Mouse (Mus musculus) heart, embryonic 13.5 days (tissue): ENCODE results near the gene Gtf3c2. TPM values are rescaled to one million over a fixed set of nuclear protein-coding genes. Genes with fewer than 3 reads are reported as not detected.
A peak's percentile ranks its signal among the peaks of the same experiment; 100 is the strongest.

ENCODE experiments used
- ATAC-seq: fragments of 200-750 bp; cut with Nextera tagmentation; 2 replicates; pipeline ENCODE4 v1.8.0; 2017; ENCODE audit warnings: moderate TSS enrichment; ENCODE audit not compliant: insufficient number of reproducible peaks, low FRiP score, low TSS enrichment; ENCODE audit errors: extremely low read depth
- H3K27ac ChIP-seq: fragments of 300-500 bp; sonication (generic); replicated peaks from 2 replicates; pipeline ENCODE4 v1.5.1; 2015; ENCODE audit warnings: moderate library complexity, mild to moderate bottlenecking, inconsistent platforms
- H3K27me3 ChIP-seq: fragments of 300-500 bp; sonication (generic); replicated peaks from 2 replicates; pipeline ENCODE4 v1.6.1; 2015; ENCODE audit warnings: mild to moderate bottlenecking, inconsistent platforms
- H3K36me3 ChIP-seq: fragments of 300-500 bp; sonication (generic); 2 replicates; pipeline ENCODE4 v1.6.1; 2015; ENCODE audit warnings: mild to moderate bottlenecking, inconsistent platforms
- H3K4me1 ChIP-seq: fragments of 300-500 bp; sonication (generic); 2 replicates; pipeline ENCODE4 v1.6.1; 2015; ENCODE audit warnings: inconsistent platforms
- H3K4me2 ChIP-seq: fragments of 300-500 bp; sonication (generic); 2 replicates; pipeline ENCODE4 v1.6.1; 2015; ENCODE audit warnings: inconsistent platforms, mild to moderate bottlenecking, moderate library complexity
- H3K4me3 ChIP-seq: fragments of 300-500 bp; sonication (generic); 2 replicates; pipeline ENCODE4 v1.5.1; 2015; ENCODE audit warnings: moderate library complexity, mild to moderate bottlenecking, inconsistent platforms
- H3K9ac ChIP-seq: fragments of 300-500 bp; sonication (generic); 2 replicates; pipeline ENCODE4 v1.6.1; 2015; ENCODE audit warnings: inconsistent platforms, mild to moderate bottlenecking, moderate library complexity
- H3K9me3 ChIP-seq: fragments of 300-500 bp; sonication (generic); 2 replicates; pipeline ENCODE4 v1.6.1; 2016; ENCODE audit warnings: inconsistent platforms
- WGBS: fragments of 180-500 bp; shearing (Covaris S2); methylation state at CpG from one replicate; pipeline ENCODE4 v1.1.7; 2015; ENCODE audit warnings: mixed read lengths; 5-methylcytosine and 5-hydroxymethylcytosine counted together
- polyA plus RNA-seq: library from polyadenylated mRNA; unstranded; fragments of >200 nt; fragmentation: Nextera tagmentation; extraction: Ambion mirVana; gene quantifications from 2 replicates; pipeline ENCODE4 v1.2.1, GENCODE M21; 2015

Gtf3c2 gene
- polyA plus RNA-seq, 1 experiment from 2014 or later = 45.3 TPM

DNA sequence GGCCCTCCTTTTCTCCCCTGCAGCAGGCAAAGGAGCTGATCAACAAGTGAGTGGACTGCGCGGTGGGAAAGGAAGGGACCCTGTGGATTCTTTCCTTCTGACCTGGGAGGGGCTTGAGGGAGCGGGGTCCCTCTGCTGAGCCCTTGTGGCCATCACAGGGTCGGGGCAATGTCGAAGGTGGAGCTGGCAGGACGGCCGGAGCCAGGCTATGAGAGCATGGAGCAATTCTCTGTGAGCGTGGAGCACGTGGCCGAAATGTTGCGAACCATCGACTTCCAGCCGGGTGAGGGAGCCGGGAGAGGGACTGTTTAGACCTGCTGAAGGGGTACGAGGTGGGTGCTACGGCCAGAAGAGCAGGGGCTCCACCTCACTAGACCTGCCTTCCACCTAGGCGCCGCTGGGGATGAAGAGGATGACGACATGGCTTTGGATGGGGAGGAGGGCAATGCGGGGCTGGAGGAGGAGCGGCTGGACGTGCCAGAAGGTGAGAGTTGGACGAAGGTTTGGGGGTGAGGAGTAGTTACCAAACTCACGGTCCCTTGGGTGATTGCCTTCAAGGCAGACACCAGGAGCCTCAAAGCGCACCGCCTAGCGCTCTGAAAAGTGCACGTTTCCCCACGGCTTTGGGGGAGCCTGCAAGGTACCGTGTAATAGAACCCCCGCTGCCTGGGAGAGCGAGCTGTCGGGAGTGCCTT is 43.1 kb downstream of the Gtf3c2 start:
- Histone ChIP-seq H3K27me3 (peaks cover 82% of the 10 kb centered on the region), H3K4me3 (peak overlapping the region; percentile 45), H3K9ac (no peak overlapping the region), H3K4me1 (peaks cover 28% of the 10 kb centered on the region), H3K4me2 (peak overlapping the region; percentile 69), H3K27ac (no peak overlapping the region), H3K36me3 (peaks cover 10% of the 10 kb centered on the region), H3K9me3 (no peaks in the 10 kb centered on the region)
- ATAC-seq = no peak
- WGBS = 3% methylated on average over 33 of the region's 33 CpGs

DNA sequence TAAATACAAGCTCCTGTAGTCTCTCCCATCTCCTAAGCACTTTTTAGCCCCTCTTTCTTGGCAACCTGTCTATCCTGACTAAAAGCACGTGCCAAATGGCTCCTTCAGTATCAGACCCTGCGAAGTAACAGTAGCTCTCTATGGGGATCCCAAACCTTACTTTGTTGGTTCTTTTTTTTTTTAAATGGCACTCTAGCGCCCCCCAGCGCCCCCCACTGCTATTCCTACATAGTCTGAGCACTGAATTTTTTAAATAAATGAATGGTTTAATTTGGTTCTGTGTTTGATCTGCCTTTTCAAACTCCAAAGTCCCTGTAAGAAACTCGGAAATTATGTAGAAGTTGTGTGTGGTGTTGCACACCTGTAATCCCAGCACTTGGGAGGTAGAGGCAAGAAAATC is 53.9 kb downstream of the Gtf3c2 start:
- Histone ChIP-seq H3K27ac (no peak overlapping the region), H3K4me1 (no peaks in the 10 kb centered on the region), H3K36me3 (0 out of 2 replicates have a peak, but pooled peaks cover 1% of the 10 kb centered on the region), H3K4me3 (no peak overlapping the region), H3K9me3 (no peaks in the 10 kb centered on the region), H3K4me2 (no peak overlapping the region), H3K27me3 (peaks cover 4% of the 10 kb centered on the region), H3K9ac (no peak overlapping the region)
- 32% methylated on average over 5 of the region's 5 CpGs for WGBS
- ATAC-seq = no peak

DNA sequence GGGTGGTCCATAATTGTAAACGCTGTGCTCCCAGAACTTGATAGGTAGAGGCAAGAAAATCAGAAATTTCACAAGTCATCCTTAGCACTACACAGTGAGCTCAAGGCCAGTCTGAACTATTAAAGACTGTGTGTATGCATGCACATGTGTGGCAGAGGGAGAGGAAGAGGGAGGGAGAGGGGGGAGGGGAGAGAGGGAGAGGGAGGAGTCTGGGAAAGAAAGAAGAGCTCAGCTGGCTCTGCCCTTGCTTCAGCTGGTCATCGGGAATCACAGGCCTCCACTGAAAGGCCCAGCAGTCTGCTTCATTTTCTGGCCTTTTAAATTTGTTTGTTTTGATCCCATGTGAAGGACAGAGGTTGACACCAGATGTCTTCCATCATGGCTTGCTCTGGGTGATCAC is 56.5 kb downstream of the Gtf3c2 start:
- WGBS = 46% methylated on average over 2 of the region's 2 CpGs
- no peaks in the 10 kb centered on the region for H3K9me3 ChIP-seq
- ATAC-seq = no peak
- H3K4me2 ChIP-seq = no peak overlapping the region
- no peak overlapping the region for H3K27ac ChIP-seq
- H3K9ac ChIP-seq = no peak overlapping the region
- 0 out of 2 replicates have a peak, but pooled peaks cover 2% of the 10 kb centered on the region for H3K27me3 ChIP-seq
- no peak overlapping the region for H3K4me3 ChIP-seq
- no peaks in the 10 kb centered on the region for H3K4me1 ChIP-seq
- no peaks in the 10 kb centered on the region for H3K36me3 ChIP-seq

- no peak for ATAC-seq
- Histone ChIP-seq H3K9me3 (no peaks in the 10 kb centered on the region), H3K27ac (no peak overlapping the region), H3K4me3 (no peak overlapping the region), H3K4me1 (peaks cover 6% of the 10 kb centered on the region; the same call in 1 of the 2 replicates), H3K27me3 (peaks cover 4% of the 10 kb centered on the region; the same call in 1 of the 2 replicates), H3K9ac (no peak overlapping the region), H3K36me3 (no peaks in the 10 kb centered on the region), H3K4me2 (no peak overlapping the region)
- 73% methylated on average over 8 of the region's 8 CpGs for WGBS
Observed at GRCm38 (mm10) chr5:31121111-31121510, 58.8 kb downstream of the Gtf3c2 start.

DNA sequence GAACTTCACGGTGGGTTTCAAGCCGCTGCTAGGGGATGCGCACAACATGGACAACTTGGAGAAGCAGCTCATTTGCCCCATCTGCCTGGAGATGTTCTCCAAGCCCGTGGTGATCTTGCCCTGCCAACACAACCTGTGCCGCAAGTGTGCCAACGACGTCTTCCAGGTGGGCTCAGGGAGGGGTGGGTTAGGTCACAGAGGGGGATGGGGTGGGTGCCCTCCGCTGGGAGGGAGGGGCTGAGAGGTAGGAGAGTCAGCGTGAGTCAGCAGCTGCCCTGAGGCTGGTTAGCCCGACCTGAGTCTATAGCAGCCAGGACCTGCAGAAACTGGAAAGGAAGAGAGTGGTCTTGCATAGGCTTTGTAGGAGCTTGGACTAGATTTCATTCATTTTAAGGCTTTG is 63.0 kb downstream of the Gtf3c2 start:
- H3K9ac ChIP-seq = peak overlapping the region; percentile 73
- WGBS = 18% methylated on average over 10 of the region's 10 CpGs

DNA sequence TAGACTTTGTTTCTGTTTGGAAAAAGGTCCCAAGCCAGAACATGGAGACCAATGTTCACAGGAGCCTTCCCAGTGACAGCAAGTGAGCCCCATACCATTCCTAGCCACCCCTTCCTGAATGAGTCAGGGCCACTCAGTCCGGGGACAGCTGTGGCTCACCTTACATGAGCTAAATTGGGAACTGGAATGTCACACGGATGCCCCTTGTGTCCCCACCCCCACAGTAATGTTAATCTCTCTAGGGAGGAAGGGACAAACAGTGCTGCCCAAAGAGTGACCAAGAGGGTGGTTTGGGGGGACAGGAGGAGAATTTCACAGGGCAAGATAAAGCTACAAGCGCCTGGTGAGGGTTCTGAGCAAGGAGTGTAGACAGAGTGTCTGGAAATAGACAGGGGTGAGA is 63.6 kb downstream of the Gtf3c2 start, which contains the start of gene Trim54:
Trim54 (plus strand) TSS at position 359 of the 400 bp plus-strand sequence.
- Histone ChIP-seq H3K9me3 (no peaks in the 10 kb centered on the region), H3K9ac (peak within 1 kb of the TSS; percentile 73), H3K4me3 (peak within 1 kb of the TSS; percentile 42), H3K4me1 (peaks cover 6% of the 10 kb centered on the region; the same call in 1 of the 2 replicates), H3K27me3 (peaks cover 4% of the 10 kb centered on the region; the same call in 1 of the 2 replicates), H3K4me2 (peak within 1 kb of the TSS; percentile 63), H3K27ac (peak within 1 kb of the TSS; percentile 75), H3K36me3 (no peaks in the 10 kb centered on the region)
- ATAC-seq = no peak; the same call in 1 of the 2 replicates
- WGBS = 14% methylated on average over 3 of the region's 3 CpGs

More for the DNA sequence above, 63.0 kb downstream of the Gtf3c2 start:
- H3K4me2 ChIP-seq = peak overlapping the region; percentile 63
- H3K27ac ChIP-seq = peak overlapping the region; percentile 75
- ATAC-seq = no peak
- peaks cover 6% of the 10 kb centered on the region; the same call in 1 of the 2 replicates for H3K4me1 ChIP-seq
- H3K27me3 ChIP-seq = peaks cover 4% of the 10 kb centered on the region; the same call in 1 of the 2 replicates
- H3K4me3 ChIP-seq = peak overlapping the region; percentile 42
- no peaks in the 10 kb centered on the region for H3K9me3 ChIP-seq
- H3K36me3 ChIP-seq = no peaks in the 10 kb centered on the region

DNA sequence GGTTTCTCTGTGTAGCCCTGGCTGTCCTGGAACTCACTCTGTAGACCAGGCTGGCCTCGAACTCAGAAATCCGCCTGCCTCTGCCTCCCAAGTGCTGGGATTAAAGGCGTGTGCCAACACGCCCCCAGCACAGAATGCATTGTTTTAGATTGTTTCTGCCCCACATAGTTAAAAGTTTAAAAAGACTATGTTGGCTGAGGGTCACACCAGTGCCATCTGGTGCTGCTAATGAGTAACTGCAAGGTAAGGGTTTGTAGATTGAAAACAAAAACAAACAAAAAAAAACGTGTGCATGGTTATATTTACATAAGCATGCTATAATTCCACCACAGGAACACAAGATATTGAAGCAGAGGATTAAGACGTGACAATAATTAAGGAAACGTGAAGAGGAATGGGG is 69.2 kb downstream of the Gtf3c2 start:
- no peaks in the 10 kb centered on the region for H3K36me3 ChIP-seq
- no peaks in the 10 kb centered on the region; the same call in 1 of the 2 replicates for H3K27me3 ChIP-seq
- no peaks in the 10 kb centered on the region for H3K4me1 ChIP-seq
- H3K4me2 ChIP-seq = no peak overlapping the region
- no peak overlapping the region for H3K9ac ChIP-seq
- H3K27ac ChIP-seq = no peak overlapping the region
- no peaks in the 10 kb centered on the region for H3K9me3 ChIP-seq
- no peak for ATAC-seq
- 23% methylated on average over 7 of the region's 7 CpGs for WGBS
- no peak overlapping the region for H3K4me3 ChIP-seq

GRCm38 (mm10) chr5:31108000-31108490 is 71.9 kb downstream of the Gtf3c2 start, which contains the start of gene Slc30a3:
Gene Slc30a3, minus strand, starts transcription at chr5:31108237.
- Histone ChIP-seq H3K4me1 (no peaks in the 10 kb centered on the region), H3K27me3 (peaks cover 13% of the 10 kb centered on the region), H3K36me3 (no peaks in the 10 kb centered on the region), H3K9ac (no peak within 1 kb of the TSS), H3K4me2 (no peak within 1 kb of the TSS), H3K27ac (no peak within 1 kb of the TSS), H3K4me3 (no peak within 1 kb of the TSS), H3K9me3 (no peaks in the 10 kb centered on the region)
- no peak for ATAC-seq
- 88% methylated on average over 18 of the region's 18 CpGs for WGBS

Other genes starting within 250 kb of the Gtf3c2 start
- gene Cgref1, start 234.6 kb downstream of the Gtf3c2 start, polyA plus RNA-seq = 3.9 and 4.7 TPM in 2 replicates
- 79.6 and 90.0 TPM in 2 replicates for gene Preb, start 219.8 kb downstream of the Gtf3c2 start, polyA plus RNA-seq
- 0.06 and 0.16 TPM in 2 replicates for gene Tcf23, start 211.5 kb downstream of the Gtf3c2 start, polyA plus RNA-seq
- gene Atraid, start 131.8 kb downstream of the Gtf3c2 start, polyA plus RNA-seq = 119 and 124 TPM in 2 replicates
- 6.9 and 7.2 TPM in 2 replicates for gene Slc5a6, start 131.2 kb downstream of the Gtf3c2 start, polyA plus RNA-seq
- gene Cad, start 125.4 kb downstream of the Gtf3c2 start, polyA plus RNA-seq = 17.8 and 20.9 TPM in 2 replicates
- not detected in 2 replicates for gene Dnajc5g, start 73.9 kb downstream of the Gtf3c2 start, polyA plus RNA-seq
- gene Slc30a3, start 71.9 kb downstream of the Gtf3c2 start, polyA plus RNA-seq = 0.21 and 0.69 TPM in 2 replicates
- 10.7 and 13.9 TPM in 2 replicates for gene Trim54, start 63.4 kb downstream of the Gtf3c2 start, polyA plus RNA-seq
- 0.45 TPM in 1 of 2 replicates, not detected in the other for gene Ucn, start 41.3 kb downstream of the Gtf3c2 start, polyA plus RNA-seq
- gene Mpv17, start 25.9 kb downstream of the Gtf3c2 start, polyA plus RNA-seq = 68.0 and 89.4 TPM in 2 replicates
- gene Gm29609, start 233 bp downstream of the Gtf3c2 start, polyA plus RNA-seq = 0.46 and 2.6 TPM in 2 replicates
- gene Snx17, start 13.1 kb upstream of the Gtf3c2 start, polyA plus RNA-seq = 112 and 116 TPM in 2 replicates
- gene Eif2b4, start 13.3 kb upstream of the Gtf3c2 start, polyA plus RNA-seq = 52.3 and 55.9 TPM in 2 replicates
- 7.3 and 7.5 TPM in 2 replicates for gene Zfp513, start 22.2 kb upstream of the Gtf3c2 start, polyA plus RNA-seq
- gene Ppm1g, start 40.5 kb upstream of the Gtf3c2 start, polyA plus RNA-seq = 101 and 107 TPM in 2 replicates
- 124 and 132 TPM in 2 replicates for gene Nrbp1, start 60.7 kb upstream of the Gtf3c2 start, polyA plus RNA-seq
- gene Gm9970, start 61.1 kb upstream of the Gtf3c2 start, polyA plus RNA-seq = 0.68 TPM in 1 of 2 replicates, not detected in the other
- 6.0 and 7.4 TPM in 2 replicates for gene Krtcap3, start 71.5 kb upstream of the Gtf3c2 start, polyA plus RNA-seq
- gene Ift172, start 111.0 kb upstream of the Gtf3c2 start, polyA plus RNA-seq = 21.8 and 22.6 TPM in 2 replicates
- gene Fndc4, start 115.9 kb upstream of the Gtf3c2 start, polyA plus RNA-seq = 22.4 and 22.6 TPM in 2 replicates
- gene Gckr, start 117.3 kb upstream of the Gtf3c2 start, polyA plus RNA-seq = 0.36 and 0.56 TPM in 2 replicates